Mouse (Mus musculus): ENCODE measurements around the gene Kdm4b. TPM values are rescaled to one million over a fixed set of nuclear protein-coding genes. Genes with fewer than 3 reads are reported as not detected.

Kdm4b gene
- total and polyA plus RNA-seq, 2 experiments, result 9.5 to 15.6 TPM

- TF ChIP-seq CTCF (IDR thresholded peaks at IDR 0.05; ENCODE audit: low read depth, low read length) (no peak), POLR2A (IDR thresholded peaks at IDR 0.05; ENCODE audit: extremely low read depth, insufficient read depth, low read length) (no peak)
- H3K4me1 ChIP-seq (ENCODE audit: control insufficient read depth, insufficient read depth, low read length), result peaks cover 14% of the 10 kb centered on the region
- H3K4me3 ChIP-seq (ENCODE audit: insufficient read depth, low read depth, low read length), result no peak overlapping the region
- no peak for DNase-seq (ENCODE audit: extremely low read depth, low read depth, low spot score)
- WGBS, result 95% methylated on average over 12 of the region's 12 CpGs
- no peak overlapping the region for H3K9ac ChIP-seq (ENCODE audit: low read depth, low read length)
- H3K79me2 ChIP-seq (ENCODE audit: control insufficient read depth, insufficient read depth, low read length), result no peaks in the 10 kb centered on the region; the same call in 1 of the 2 replicates
- no peaks in the 10 kb centered on the region for H3K27me3 ChIP-seq (ENCODE audit: control insufficient read depth, insufficient read depth, low read length)
- H3K36me3 ChIP-seq (ENCODE audit: control insufficient read depth, insufficient read depth, low read length), result peaks cover 32% of the 10 kb centered on the region
- no peak overlapping the region for H3K27ac ChIP-seq (replicated peaks; ENCODE audit: insufficient read depth, low read depth, low read length)
Observed at GRCm38 (mm10) chr17:56281193-56281592, 44.7 kb upstream of the Kdm4b start.

GRCm38 (mm10) chr17:56282802-56283201 is 43.1 kb upstream of the Kdm4b start:
- H3K36me3 ChIP-seq (ENCODE audit: control insufficient read depth, insufficient read depth, low read length), result peaks cover 35% of the 10 kb centered on the region
- H3K79me2 ChIP-seq (ENCODE audit: control insufficient read depth, insufficient read depth, low read length), result no peaks in the 10 kb centered on the region; the same call in 1 of the 2 replicates
- no peak overlapping the region for H3K27ac ChIP-seq (replicated peaks; ENCODE audit: insufficient read depth, low read depth, low read length)
- no peak overlapping the region for H3K9ac ChIP-seq (ENCODE audit: low read depth, low read length)
- 85% methylated on average over 4 of the region's 4 CpGs for WGBS
- no peak for TF ChIP-seq CTCF (IDR thresholded peaks at IDR 0.05; ENCODE audit: low read depth, low read length)
- no peak for TF ChIP-seq POLR2A (IDR thresholded peaks at IDR 0.05; ENCODE audit: extremely low read depth, insufficient read depth, low read length)
- no peak overlapping the region for H3K4me3 ChIP-seq (ENCODE audit: insufficient read depth, low read depth, low read length)
- no peak for DNase-seq (ENCODE audit: extremely low read depth, low read depth, low spot score)
- peaks cover 13% of the 10 kb centered on the region for H3K4me1 ChIP-seq (ENCODE audit: control insufficient read depth, insufficient read depth, low read length)
- H3K27me3 ChIP-seq (ENCODE audit: control insufficient read depth, insufficient read depth, low read length), result no peaks in the 10 kb centered on the region

- no peaks in the 10 kb centered on the region for H3K27me3 ChIP-seq (ENCODE audit: control insufficient read depth, insufficient read depth, low read length)
- no peak overlapping the region for H3K9ac ChIP-seq (ENCODE audit: low read depth, low read length)
- H3K4me3 ChIP-seq (ENCODE audit: insufficient read depth, low read depth, low read length), result no peak overlapping the region
- no peak overlapping the region for H3K27ac ChIP-seq (replicated peaks; ENCODE audit: insufficient read depth, low read depth, low read length)
- peaks cover 35% of the 10 kb centered on the region for H3K36me3 ChIP-seq (ENCODE audit: control insufficient read depth, insufficient read depth, low read length)
- TF ChIP-seq CTCF (IDR thresholded peaks at IDR 0.05; ENCODE audit: low read depth, low read length), result no peak
- no peak for TF ChIP-seq POLR2A (IDR thresholded peaks at IDR 0.05; ENCODE audit: extremely low read depth, insufficient read depth, low read length)
- no peaks in the 10 kb centered on the region; the same call in 1 of the 2 replicates for H3K79me2 ChIP-seq (ENCODE audit: control insufficient read depth, insufficient read depth, low read length)
- H3K4me1 ChIP-seq (ENCODE audit: control insufficient read depth, insufficient read depth, low read length), result peaks cover 9% of the 10 kb centered on the region
- DNase-seq (ENCODE audit: extremely low read depth, low read depth, low spot score), result no peak
- 88% methylated on average over 8 of the region's 8 CpGs for WGBS
Observed at GRCm38 (mm10) chr17:56283316-56283715, 42.5 kb upstream of the Kdm4b start.

- H3K4me1 ChIP-seq (ENCODE audit: control insufficient read depth, insufficient read depth, low read length), result peaks cover 10% of the 10 kb centered on the region
- no peaks in the 10 kb centered on the region; the same call in 1 of the 2 replicates for H3K79me2 ChIP-seq (ENCODE audit: control insufficient read depth, insufficient read depth, low read length)
- TF ChIP-seq POLR2A (IDR thresholded peaks at IDR 0.05; ENCODE audit: extremely low read depth, insufficient read depth, low read length) (no peak), CTCF (IDR thresholded peaks at IDR 0.05; ENCODE audit: low read depth, low read length) (no peak)
- no peak overlapping the region for H3K27ac ChIP-seq (replicated peaks; ENCODE audit: insufficient read depth, low read depth, low read length)
- H3K4me3 ChIP-seq (ENCODE audit: insufficient read depth, low read depth, low read length), result no peak overlapping the region
- no peak overlapping the region for H3K9ac ChIP-seq (ENCODE audit: low read depth, low read length)
- no peak for DNase-seq (ENCODE audit: extremely low read depth, low read depth, low spot score)
- WGBS, result 97% methylated on average over 11 of the region's 11 CpGs
- H3K36me3 ChIP-seq (ENCODE audit: control insufficient read depth, insufficient read depth, low read length), result peaks cover 26% of the 10 kb centered on the region
- H3K27me3 ChIP-seq (ENCODE audit: control insufficient read depth, insufficient read depth, low read length), result no peaks in the 10 kb centered on the region
Observed at GRCm38 (mm10) chr17:56285995-56286394, 39.9 kb upstream of the Kdm4b start.

GRCm38 (mm10) chr17:56287830-56288229 is 38.0 kb upstream of the Kdm4b start:
- Histone ChIP-seq H3K79me2 (ENCODE audit: control insufficient read depth, insufficient read depth, low read length) (no peaks in the 10 kb centered on the region; the same call in 1 of the 2 replicates), H3K27me3 (ENCODE audit: control insufficient read depth, insufficient read depth, low read length) (no peaks in the 10 kb centered on the region), H3K36me3 (ENCODE audit: control insufficient read depth, insufficient read depth, low read length) (peaks cover 21% of the 10 kb centered on the region), H3K4me3 (ENCODE audit: insufficient read depth, low read depth, low read length) (no peak overlapping the region), H3K27ac (replicated peaks; ENCODE audit: insufficient read depth, low read depth, low read length) (peak overlapping the region; percentile 40; the same call in 1 of the 2 replicates), H3K9ac (ENCODE audit: low read depth, low read length) (peak overlapping the region; percentile 35; the same call in 1 of the 2 replicates), H3K4me1 (ENCODE audit: control insufficient read depth, insufficient read depth, low read length) (peaks cover 13% of the 10 kb centered on the region)
- 55% methylated on average over 3 of the region's 3 CpGs for WGBS
- TF ChIP-seq CTCF (IDR thresholded peaks at IDR 0.05; ENCODE audit: low read depth, low read length) (no peak), POLR2A (IDR thresholded peaks at IDR 0.05; ENCODE audit: extremely low read depth, insufficient read depth, low read length) (no peak)
- DNase-seq (ENCODE audit: extremely low read depth, low read depth, low spot score), result peak; percentile 45

GRCm38 (mm10) chr17:56288866-56289265 is 37.0 kb upstream of the Kdm4b start:
- Histone ChIP-seq H3K4me1 (ENCODE audit: control insufficient read depth, insufficient read depth, low read length) (peaks cover 13% of the 10 kb centered on the region), H3K4me3 (ENCODE audit: insufficient read depth, low read depth, low read length) (peak overlapping the region; percentile 16; the same call in 1 of the 2 replicates), H3K79me2 (ENCODE audit: control insufficient read depth, insufficient read depth, low read length) (no peaks in the 10 kb centered on the region; the same call in 1 of the 2 replicates), H3K27ac (replicated peaks; ENCODE audit: insufficient read depth, low read depth, low read length) (peak overlapping the region; percentile 91), H3K9ac (ENCODE audit: low read depth, low read length) (peak overlapping the region; percentile 62; the same call in 1 of the 2 replicates), H3K27me3 (ENCODE audit: control insufficient read depth, insufficient read depth, low read length) (no peaks in the 10 kb centered on the region), H3K36me3 (ENCODE audit: control insufficient read depth, insufficient read depth, low read length) (peaks cover 18% of the 10 kb centered on the region)
- 8% methylated on average over 3 of the region's 3 CpGs for WGBS
- no peak for TF ChIP-seq CTCF (IDR thresholded peaks at IDR 0.05; ENCODE audit: low read depth, low read length)
- no peak for DNase-seq (ENCODE audit: extremely low read depth, low read depth, low spot score)

Data from liver, adult 2 months (tissue).